Mouse (Mus musculus): Measurements from ENCODE around the gene Kctd10. TPM values are rescaled to one million over a fixed set of nuclear protein-coding genes. Genes with fewer than 3 reads are reported as not detected.

Gene Kctd10
- polyA plus RNA-seq (2014; fragmentation: Nextera tagmentation; extraction: Ambion mirVana), result 116 and 131 TPM in 2 replicates

DNA sequence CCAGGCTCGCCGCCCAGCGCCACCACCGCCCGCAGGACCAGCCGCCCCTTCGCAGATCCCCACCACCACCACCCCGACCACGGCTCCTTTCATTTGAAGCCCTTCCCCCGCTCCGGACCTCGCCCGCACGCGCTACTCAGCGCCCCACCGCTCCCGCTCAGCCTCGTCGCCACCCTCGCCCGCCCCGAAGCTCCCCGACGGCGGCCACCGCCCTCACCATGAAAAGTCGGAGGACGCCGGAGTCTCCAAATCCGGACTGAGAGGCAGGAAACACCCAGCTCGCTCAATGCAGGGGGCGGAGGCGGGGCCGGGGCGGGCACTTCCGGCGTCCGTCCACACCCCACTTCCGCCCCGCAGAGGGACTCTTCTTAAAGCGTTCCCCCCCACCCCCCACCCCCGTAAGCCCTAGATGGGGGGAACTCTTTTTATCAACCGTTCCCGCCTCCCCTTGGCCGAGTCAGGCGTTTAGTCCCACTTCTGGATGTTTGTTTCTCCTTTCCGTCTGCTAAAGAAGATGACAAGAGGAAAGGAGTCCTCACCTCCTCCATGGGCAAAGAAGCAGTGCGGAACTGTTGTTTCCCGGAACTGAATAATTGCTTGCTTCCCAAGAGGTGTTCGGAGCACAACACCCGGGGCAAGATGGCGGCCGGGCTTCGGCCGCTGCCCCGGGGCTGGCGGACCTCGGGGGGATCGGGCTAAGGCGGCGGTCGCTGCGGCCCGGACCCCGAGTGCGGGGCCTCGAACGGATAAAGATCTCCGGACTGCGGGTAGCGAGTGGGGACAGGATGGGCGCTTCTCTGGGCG is at the start of gene Kctd10, which contains the start of gene Ube3b:
Gene Kctd10, minus strand, starts transcription at position 300 of the 804 bp plus-strand sequence.
Gene Ube3b, plus strand, starts transcription at position 399 of the 804 bp plus-strand sequence.
- WGBS, result under 1% methylated on average over 74 of the region's 74 CpGs
- peak within 1 kb of the TSS; percentile 97 for H3K9ac ChIP-seq (ENCODE audit: low read length)
- H3K27me3 ChIP-seq (replicated peaks; ENCODE audit: control insufficient read depth, insufficient read depth, low read length), result no peaks in the 10 kb centered on the region
- H3K4me1 ChIP-seq (replicated peaks; ENCODE audit: control insufficient read depth, insufficient read depth, low read length), result peaks cover 48% of the 10 kb centered on the region
- ATAC-seq (replicated peaks; ENCODE audit: low FRiP score, low TSS enrichment, low read depth) (peak; percentile 94), DNase-seq (ENCODE audit: low spot score) (peak; percentile 95)
- H3K9me3 ChIP-seq (ENCODE audit: control insufficient read depth, low read length), result no peaks in the 10 kb centered on the region
- peak within 1 kb of the TSS; percentile 93 for H3K4me3 ChIP-seq (ENCODE audit: low read depth, low read length)
- H3K27ac ChIP-seq (ENCODE audit: low read depth), result peak within 1 kb of the TSS; percentile 79
- H3K36me3 ChIP-seq (ENCODE audit: control insufficient read depth, insufficient read depth, low read length), result peaks cover 13% of the 10 kb centered on the region
- H3K4me2 ChIP-seq (ENCODE audit: low read length), result peak within 1 kb of the TSS; percentile 83

DNA sequence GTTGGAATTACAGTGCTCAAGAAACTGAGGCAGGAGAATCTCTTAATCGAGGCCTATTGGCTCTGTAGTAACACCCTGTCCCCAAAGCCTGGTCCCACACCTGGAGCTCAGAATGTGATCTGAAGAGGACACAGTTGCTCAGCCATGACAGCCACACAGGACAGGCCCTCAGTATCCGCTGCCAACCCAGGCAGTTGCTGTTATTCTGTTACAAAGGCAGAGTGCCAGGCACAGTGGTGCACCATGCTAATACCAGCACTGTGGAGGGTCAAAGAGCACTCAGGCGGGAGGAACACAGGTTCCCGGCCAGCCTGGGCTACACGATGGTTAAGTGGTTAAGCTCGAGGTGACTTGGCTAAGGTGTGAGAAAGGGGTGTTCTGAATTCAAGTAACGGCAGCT is 49.5 kb upstream of the Kctd10 start:
- H3K27ac ChIP-seq (ENCODE audit: low read depth), result no peak overlapping the region
- no peak overlapping the region for H3K4me3 ChIP-seq (ENCODE audit: low read depth, low read length)
- H3K4me2 ChIP-seq (ENCODE audit: low read length), result no peak overlapping the region
- no peaks in the 10 kb centered on the region for H3K9me3 ChIP-seq (ENCODE audit: control insufficient read depth, low read length)
- peaks cover 16% of the 10 kb centered on the region for H3K36me3 ChIP-seq (ENCODE audit: control insufficient read depth, insufficient read depth, low read length)
- WGBS, result 85% methylated on average over 7 of the region's 7 CpGs
- H3K4me1 ChIP-seq (replicated peaks; ENCODE audit: control insufficient read depth, insufficient read depth, low read length), result no peaks in the 10 kb centered on the region
- DNase-seq (ENCODE audit: low spot score) (no peak), ATAC-seq (replicated peaks; ENCODE audit: low FRiP score, low TSS enrichment, low read depth) (no peak)
- no peak overlapping the region for H3K9ac ChIP-seq (ENCODE audit: low read length)
- no peaks in the 10 kb centered on the region for H3K27me3 ChIP-seq (replicated peaks; ENCODE audit: control insufficient read depth, insufficient read depth, low read length)

DNA sequence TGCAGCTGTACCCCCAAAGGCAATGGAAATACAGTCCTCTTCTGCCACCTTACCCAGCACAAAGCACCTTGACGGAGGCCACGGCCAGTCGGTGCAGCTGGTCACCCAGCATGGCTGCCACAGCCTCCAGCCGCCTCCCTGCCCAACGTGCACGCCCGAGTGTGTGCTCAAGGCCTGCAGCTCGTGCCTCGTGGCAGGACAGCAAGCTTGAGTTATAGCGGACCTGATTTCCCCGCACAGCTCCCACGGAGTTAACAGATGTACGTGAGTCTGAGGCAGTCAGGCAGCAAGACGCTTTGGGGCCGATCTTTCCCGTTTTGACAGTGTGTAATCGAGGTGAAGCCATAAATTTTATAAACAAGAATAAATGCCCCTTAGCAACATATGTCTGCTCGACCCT is 48.3 kb upstream of the Kctd10 start:
- Histone ChIP-seq H3K9me3 (ENCODE audit: control insufficient read depth, low read length) (no peaks in the 10 kb centered on the region), H3K27ac (ENCODE audit: low read depth) (no peak overlapping the region), H3K27me3 (replicated peaks; ENCODE audit: control insufficient read depth, insufficient read depth, low read length) (no peaks in the 10 kb centered on the region), H3K9ac (ENCODE audit: low read length) (no peak overlapping the region), H3K36me3 (ENCODE audit: control insufficient read depth, insufficient read depth, low read length) (0 out of 2 replicates have a peak, but pooled peaks cover 4% of the 10 kb centered on the region), H3K4me3 (ENCODE audit: low read depth, low read length) (no peak overlapping the region), H3K4me1 (replicated peaks; ENCODE audit: control insufficient read depth, insufficient read depth, low read length) (no peaks in the 10 kb centered on the region), H3K4me2 (ENCODE audit: low read length) (no peak overlapping the region)
- DNase-seq (ENCODE audit: low spot score) (no peak), ATAC-seq (replicated peaks; ENCODE audit: low FRiP score, low TSS enrichment, low read depth) (no peak)
- WGBS, result 40% methylated on average over 18 of the region's 18 CpGs

DNA sequence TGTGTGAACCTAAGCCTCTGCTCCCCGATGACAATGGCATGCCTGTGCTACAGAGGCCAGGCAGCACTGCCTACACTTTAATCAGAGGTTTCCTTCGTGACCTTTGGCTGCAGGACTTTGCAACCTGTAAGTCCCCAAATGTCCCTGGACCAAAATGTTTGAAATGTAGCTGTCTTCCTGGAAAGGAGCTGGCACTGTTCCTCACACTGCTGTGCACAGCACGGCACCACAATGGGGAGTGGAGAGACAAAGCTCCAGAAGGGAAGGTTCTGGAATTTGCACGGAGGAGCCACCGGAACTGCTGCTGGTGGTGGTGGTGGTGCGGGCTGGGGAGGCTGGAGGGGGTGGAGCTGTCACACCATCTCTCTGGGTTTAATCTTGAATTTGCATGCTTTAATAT is 46.4 kb upstream of the Kctd10 start:
- H3K9ac ChIP-seq (ENCODE audit: low read length), result no peak overlapping the region
- H3K4me2 ChIP-seq (ENCODE audit: low read length), result no peak overlapping the region
- H3K4me1 ChIP-seq (replicated peaks; ENCODE audit: control insufficient read depth, insufficient read depth, low read length), result no peaks in the 10 kb centered on the region
- no peak overlapping the region for H3K4me3 ChIP-seq (ENCODE audit: low read depth, low read length)
- no peak overlapping the region for H3K27ac ChIP-seq (ENCODE audit: low read depth)
- DNase-seq (ENCODE audit: low spot score), result no peak
- WGBS, result 71% methylated on average over 6 of the region's 6 CpGs
- H3K27me3 ChIP-seq (replicated peaks; ENCODE audit: control insufficient read depth, insufficient read depth, low read length), result no peaks in the 10 kb centered on the region
- H3K36me3 ChIP-seq (ENCODE audit: control insufficient read depth, insufficient read depth, low read length), result no peaks in the 10 kb centered on the region
- H3K9me3 ChIP-seq (ENCODE audit: control insufficient read depth, low read length), result no peaks in the 10 kb centered on the region
- ATAC-seq (replicated peaks; ENCODE audit: low FRiP score, low TSS enrichment, low read depth), result no peak

DNA sequence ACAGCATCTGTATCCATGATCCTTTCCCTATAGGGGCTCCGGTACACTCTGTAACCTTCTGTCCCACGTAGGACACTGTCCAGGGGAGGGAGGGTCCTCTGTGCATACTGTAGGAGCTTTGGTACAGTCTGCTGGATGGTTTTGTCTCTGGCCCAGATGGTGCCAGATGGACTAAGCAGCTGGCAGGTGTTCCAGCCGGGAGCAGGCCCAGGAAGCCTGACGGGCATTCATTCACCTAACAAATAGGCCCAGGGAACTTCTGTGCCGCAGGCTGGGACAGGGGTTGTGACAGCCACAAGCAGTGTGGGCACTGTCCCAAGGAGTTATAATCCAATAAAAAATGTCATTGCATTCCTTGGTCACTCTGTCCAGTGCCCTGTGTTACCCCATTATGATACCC is 43.7 kb upstream of the Kctd10 start:
- no peaks in the 10 kb centered on the region for H3K9me3 ChIP-seq (ENCODE audit: control insufficient read depth, low read length)
- H3K4me3 ChIP-seq (ENCODE audit: low read depth, low read length), result no peak overlapping the region
- no peak overlapping the region for H3K27ac ChIP-seq (ENCODE audit: low read depth)
- DNase-seq (ENCODE audit: low spot score) (no peak), ATAC-seq (replicated peaks; ENCODE audit: low FRiP score, low TSS enrichment, low read depth) (no peak)
- no peaks in the 10 kb centered on the region for H3K27me3 ChIP-seq (replicated peaks; ENCODE audit: control insufficient read depth, insufficient read depth, low read length)
- no peak overlapping the region for H3K4me2 ChIP-seq (ENCODE audit: low read length)
- no peaks in the 10 kb centered on the region for H3K4me1 ChIP-seq (replicated peaks; ENCODE audit: control insufficient read depth, insufficient read depth, low read length)
- no peak overlapping the region for H3K9ac ChIP-seq (ENCODE audit: low read length)
- 81% methylated on average over 5 of the region's 5 CpGs for WGBS
- H3K36me3 ChIP-seq (ENCODE audit: control insufficient read depth, insufficient read depth, low read length), result peaks cover 22% of the 10 kb centered on the region

DNA sequence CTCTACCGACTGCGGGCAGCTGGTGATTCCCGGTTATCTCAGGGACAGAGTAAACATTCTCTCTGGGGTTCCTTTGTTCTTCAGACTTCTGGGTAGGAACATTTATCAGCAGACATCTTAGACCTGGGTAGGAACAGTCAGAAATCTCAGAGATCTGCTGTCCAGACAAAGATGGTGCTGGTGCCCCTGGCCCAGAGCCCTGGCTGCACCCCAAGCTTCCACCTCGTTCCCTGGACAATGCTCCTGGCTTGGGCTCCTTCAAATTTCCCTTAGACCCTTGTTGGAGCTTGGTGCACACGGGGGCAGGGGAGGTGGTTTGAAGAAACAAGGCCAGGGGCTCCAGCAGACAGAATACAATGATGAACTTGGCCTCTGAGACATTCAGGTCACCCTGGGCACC is 42.3 kb upstream of the Kctd10 start:
- Histone ChIP-seq H3K4me3 (ENCODE audit: low read depth, low read length) (no peak overlapping the region), H3K27me3 (replicated peaks; ENCODE audit: control insufficient read depth, insufficient read depth, low read length) (no peaks in the 10 kb centered on the region), H3K9me3 (ENCODE audit: control insufficient read depth, low read length) (no peaks in the 10 kb centered on the region), H3K4me2 (ENCODE audit: low read length) (no peak overlapping the region), H3K27ac (ENCODE audit: low read depth) (no peak overlapping the region), H3K9ac (ENCODE audit: low read length) (no peak overlapping the region), H3K36me3 (ENCODE audit: control insufficient read depth, insufficient read depth, low read length) (peaks cover 36% of the 10 kb centered on the region), H3K4me1 (replicated peaks; ENCODE audit: control insufficient read depth, insufficient read depth, low read length) (no peaks in the 10 kb centered on the region)
- DNase-seq (ENCODE audit: low spot score) (no peak), ATAC-seq (replicated peaks; ENCODE audit: low FRiP score, low TSS enrichment, low read depth) (no peak)
- 15% methylated on average over 5 of the region's 5 CpGs for WGBS

DNA sequence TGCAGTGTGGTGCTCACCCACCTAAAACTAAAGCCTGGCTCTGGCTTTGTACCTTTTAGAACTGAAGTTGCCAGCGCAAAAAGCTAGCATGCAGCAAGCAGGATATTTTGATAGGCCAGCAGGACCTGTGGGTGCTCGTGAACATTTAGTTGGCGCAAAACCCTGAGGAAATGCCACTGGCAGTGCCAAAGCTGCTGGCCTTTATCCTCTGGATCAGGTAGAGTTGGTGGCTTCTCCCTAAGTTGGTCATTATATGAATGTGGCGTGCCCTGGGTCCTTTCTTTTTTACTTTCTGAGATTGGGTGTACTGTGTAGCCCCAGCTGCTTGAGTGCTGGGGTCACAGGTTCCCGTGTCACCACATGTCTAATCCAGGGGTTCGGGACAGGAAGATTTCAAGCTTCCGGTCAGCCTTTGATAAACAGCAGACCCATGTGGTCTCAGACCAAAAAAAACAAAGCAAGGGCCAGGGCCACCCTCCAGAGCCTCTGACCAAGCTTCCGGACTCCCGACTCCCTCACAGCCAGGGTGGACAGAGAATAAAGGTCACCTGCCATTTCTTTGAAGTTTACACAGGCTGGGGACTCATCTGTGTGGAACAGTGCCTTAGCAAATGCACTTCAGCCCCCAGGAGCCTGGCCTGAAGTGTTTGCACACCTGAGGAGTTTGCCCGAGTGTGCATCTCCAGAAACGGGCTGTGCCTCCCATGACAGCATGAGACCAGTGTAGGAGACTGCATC is 41.4 kb upstream of the Kctd10 start:
- no peak for ATAC-seq (replicated peaks; ENCODE audit: low FRiP score, low TSS enrichment, low read depth)
- no peak overlapping the region for H3K27ac ChIP-seq (ENCODE audit: low read depth)
- H3K36me3 ChIP-seq (ENCODE audit: control insufficient read depth, insufficient read depth, low read length), result peaks cover 45% of the 10 kb centered on the region
- H3K9me3 ChIP-seq (ENCODE audit: control insufficient read depth, low read length), result no peaks in the 10 kb centered on the region
- no peak overlapping the region for H3K9ac ChIP-seq (ENCODE audit: low read length)
- no peak for DNase-seq (ENCODE audit: low spot score)
- no peak overlapping the region for H3K4me2 ChIP-seq (ENCODE audit: low read length)
- no peaks in the 10 kb centered on the region for H3K27me3 ChIP-seq (replicated peaks; ENCODE audit: control insufficient read depth, insufficient read depth, low read length)
- H3K4me3 ChIP-seq (ENCODE audit: low read depth, low read length), result no peak overlapping the region
- WGBS, result 58% methylated on average over 11 of the region's 11 CpGs
- H3K4me1 ChIP-seq (replicated peaks; ENCODE audit: control insufficient read depth, insufficient read depth, low read length), result no peaks in the 10 kb centered on the region

DNA sequence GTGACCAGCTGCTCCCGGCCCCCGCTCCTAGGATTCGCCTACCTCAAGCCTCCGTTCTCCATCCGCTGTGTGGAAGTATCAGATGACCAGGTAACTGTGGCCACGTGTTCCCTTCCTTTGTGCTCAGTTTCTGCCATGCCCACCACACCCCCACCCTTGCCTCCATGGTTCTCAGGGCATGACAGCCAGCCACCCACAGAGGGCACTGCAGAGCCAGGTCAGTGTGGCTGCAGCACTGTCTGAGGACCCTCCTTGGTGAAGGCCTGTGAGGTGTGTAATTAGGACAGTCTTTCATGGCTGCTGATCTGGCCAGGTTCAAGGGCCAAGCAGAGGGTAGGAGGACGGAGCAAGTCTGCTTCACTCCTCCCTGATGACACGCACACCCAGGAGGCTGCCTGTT is 38.2 kb upstream of the Kctd10 start:
- 84% methylated on average over 8 of the region's 8 CpGs for WGBS
- H3K9ac ChIP-seq (ENCODE audit: low read length), result no peak overlapping the region
- peaks cover 75% of the 10 kb centered on the region for H3K36me3 ChIP-seq (ENCODE audit: control insufficient read depth, insufficient read depth, low read length)
- ATAC-seq (replicated peaks; ENCODE audit: low FRiP score, low TSS enrichment, low read depth) (no peak), DNase-seq (ENCODE audit: low spot score) (no peak)
- H3K4me3 ChIP-seq (ENCODE audit: low read depth, low read length), result no peak overlapping the region
- H3K27ac ChIP-seq (ENCODE audit: low read depth), result no peak overlapping the region
- no peaks in the 10 kb centered on the region for H3K9me3 ChIP-seq (ENCODE audit: control insufficient read depth, low read length)
- H3K4me1 ChIP-seq (replicated peaks; ENCODE audit: control insufficient read depth, insufficient read depth, low read length), result no peaks in the 10 kb centered on the region; the same call in 1 of the 2 replicates
- no peaks in the 10 kb centered on the region for H3K27me3 ChIP-seq (replicated peaks; ENCODE audit: control insufficient read depth, insufficient read depth, low read length)
- H3K4me2 ChIP-seq (ENCODE audit: low read length), result no peak overlapping the region
